In genomic region chr4:124276741-124277455, GRCm38 (mm10) we compare ENCODE assay signal across 8 mouse cellular contexts.
DNase-seq lines count a peak whose midpoint lies in the region; ATAC-seq and TF ChIP-seq lines count a peak whose summit lies in the region.

No protein-coding gene starts in this region.

- WGBS in forebrain, embryonic 15.5 days: 1% methylated on average over 21 of the region's 21 CpGs
- 5% methylated on average over 21 of the region's 21 CpGs for WGBS in midbrain, postnatal 0 days

- H3K4me3 ChIP-seq in gastrocnemius, adult 2 months: peak overlapping the region; percentile 62
- H3K4me3 ChIP-seq in ES-E14 (ENCODE audit: insufficient read depth in 1 of 2, low read depth in 1 of 2, low read length in 2 of 2, poor library complexity in 1 of 2, severe bottlenecking in 1 of 2): peak overlapping the region; percentile 31 to 62
- H3K4me3 ChIP-seq in forebrain, embryonic 15.5 days: peak overlapping the region; percentile 39
- peak overlapping the region; percentile 33; the same call in 1 of the 2 replicates for H3K4me3 ChIP-seq in midbrain, postnatal 0 days (ENCODE audit: low read depth, low read length)

- H3K9me3 ChIP-seq in ES-E14 (ENCODE audit: control insufficient read depth, insufficient read depth, low read depth, low read length): no peaks in the 10 kb centered on the region
- H3K9me3 ChIP-seq in forebrain, embryonic 15.5 days: no peaks in the 10 kb centered on the region
- no peaks in the 10 kb centered on the region for H3K9me3 ChIP-seq in midbrain, postnatal 0 days (ENCODE audit: low read length)

- no peak for TF ChIP-seq CTCF in gastrocnemius, adult 2 months (IDR thresholded peaks at IDR 0.05)
- TF ChIP-seq CTCF in midbrain, postnatal 0 days (IDR thresholded peaks at IDR 0.05): no peak

- H3K36me3 ChIP-seq in ES-E14 (ENCODE audit: control insufficient read depth, insufficient read depth, low read length, poor library complexity, severe bottlenecking): no peaks in the 10 kb centered on the region
- H3K36me3 ChIP-seq in forebrain, embryonic 15.5 days: no peaks in the 10 kb centered on the region
- H3K36me3 ChIP-seq in midbrain, postnatal 0 days (ENCODE audit: insufficient read depth, low read length): no peaks in the 10 kb centered on the region

- intact Hi-C loops in gastrocnemius, adult 2 months (cut with DNase I): no loop called here

- peak; percentile 75 for ATAC-seq in forebrain, embryonic 15.5 days (replicated peaks)
- ATAC-seq in midbrain, postnatal 0 days (ENCODE audit: low FRiP score): 0 out of 2 replicates have a peak, but pooled peaks have one; percentile 44

- in situ Hi-C loops in ES-E14 (cut with MboI; ENCODE audit: low sequenced_read_pairs in 2 of 2, unreplicated experiment in 2 of 2): no loop called here

- DNase-seq in gastrocnemius, adult 2 months: no peak
- DNase-seq in gastrocnemius, postnatal 25 days: no peak
- no peak for DNase-seq in ES-E14 (ENCODE audit: low read depth, low spot score)
- DNase-seq in layer of hippocampus, postnatal 14 days (ENCODE audit: low spot score in 2 of 2): peak; percentile 55 to 66
- peak; percentile 80 for DNase-seq in midbrain, postnatal 0 days (ENCODE audit: low spot score)
- no peak for DNase-seq in urinary bladder, postnatal 14 days (ENCODE audit: low spot score)
- DNase-seq in thymus, postnatal 14 days: no peak

- peak overlapping the region; percentile 85 for H3K4me2 ChIP-seq in forebrain, embryonic 15.5 days (replicated peaks)
- H3K4me2 ChIP-seq in midbrain, postnatal 0 days (ENCODE audit: low read depth, low read length, poor library complexity, severe bottlenecking): peak overlapping the region; percentile 88

- no peaks in the 10 kb centered on the region for H3K4me1 ChIP-seq in ES-E14 (ENCODE audit: control insufficient read depth in 2 of 2, insufficient read depth in 2 of 2, low read length in 2 of 2, poor library complexity in 1 of 2)
- H3K4me1 ChIP-seq in forebrain, embryonic 15.5 days: peaks cover 29% of the 10 kb centered on the region
- H3K4me1 ChIP-seq in midbrain, postnatal 0 days (ENCODE audit: insufficient read depth, low read length): peaks cover 13% of the 10 kb centered on the region; the same call in 1 of the 2 replicates

- H3K27ac ChIP-seq in gastrocnemius, adult 2 months: no peak overlapping the region
- no peak overlapping the region for H3K27ac ChIP-seq in ES-E14 (ENCODE audit: insufficient read depth, low read depth, low read length, poor library complexity, severe bottlenecking)
- H3K27ac ChIP-seq in forebrain, embryonic 15.5 days (replicated peaks): peak overlapping the region; percentile 91
- peak overlapping the region; percentile 59; the same call in 1 of the 2 replicates for H3K27ac ChIP-seq in midbrain, postnatal 0 days (ENCODE audit: low read depth, low read length)

- H3K27me3 ChIP-seq in forebrain, embryonic 15.5 days: peaks cover 22% of the 10 kb centered on the region; the same call in 1 of the 2 replicates
- no peaks in the 10 kb centered on the region for H3K27me3 ChIP-seq in midbrain, postnatal 0 days (ENCODE audit: insufficient read depth, low read length)

- no peak overlapping the region for H3K9ac ChIP-seq in ES-E14 (ENCODE audit: insufficient read depth, low read depth, low read length, poor library complexity, severe bottlenecking)
- H3K9ac ChIP-seq in forebrain, embryonic 15.5 days (replicated peaks): peak overlapping the region; percentile 45
- peak overlapping the region; percentile 46; the same call in 1 of the 2 replicates for H3K9ac ChIP-seq in midbrain, postnatal 0 days (replicated peaks; ENCODE audit: low read length, poor library complexity, severe bottlenecking)

TF ChIP-seq in ES-E14, 5 proteins besides CTCF, POLR2A, EP300 and RAD21:
- TF ChIP-seq HCFC1 (IDR thresholded peaks at IDR 0.05; ENCODE audit: borderline replicate concordance, insufficient read depth, low read length): no peak
- no peak for TF ChIP-seq MAFK (IDR thresholded peaks at IDR 0.05; ENCODE audit: insufficient read depth, low read depth, low read length)
- no peak for TF ChIP-seq ZNF384 (IDR thresholded peaks at IDR 0.05; ENCODE audit: low read depth, low read length)
- TF ChIP-seq ZC3H11A (IDR thresholded peaks at IDR 0.05; ENCODE audit: borderline replicate concordance, low read depth, low read length): no peak
- no peak for TF ChIP-seq CHD2 (IDR thresholded peaks at IDR 0.05; ENCODE audit: low read depth, low read length)

Comparison
In these comparisons a context has a peak if more than half of its experiments do, and no peak if none do; other contexts are left out.
1. DNase-seq: peak in layer of hippocampus, postnatal 14 days (2 of 2) and midbrain, postnatal 0 days (single experiment); none in gastrocnemius, adult 2 months (single experiment), gastrocnemius, postnatal 25 days (single experiment), ES-E14 (single experiment), urinary bladder, postnatal 14 days (single experiment) and thymus, postnatal 14 days (single experiment).
2. H3K27ac ChIP-seq: peak in forebrain, embryonic 15.5 days (single experiment) and midbrain, postnatal 0 days (single experiment); none in gastrocnemius, adult 2 months (single experiment) and ES-E14 (single experiment).
3. Peak in every context shown above with its lines, with median percentiles within 50 percentile points of each other: H3K4me3 ChIP-seq.